Mouse (Mus musculus): Measurements from ENCODE around the gene Prpf8.
"Not testable (repeated sequence)": the region's sequence is repeated elsewhere in the genome, so short reads cannot be mapped to it uniquely, and the experiment has no call there.

DNA sequence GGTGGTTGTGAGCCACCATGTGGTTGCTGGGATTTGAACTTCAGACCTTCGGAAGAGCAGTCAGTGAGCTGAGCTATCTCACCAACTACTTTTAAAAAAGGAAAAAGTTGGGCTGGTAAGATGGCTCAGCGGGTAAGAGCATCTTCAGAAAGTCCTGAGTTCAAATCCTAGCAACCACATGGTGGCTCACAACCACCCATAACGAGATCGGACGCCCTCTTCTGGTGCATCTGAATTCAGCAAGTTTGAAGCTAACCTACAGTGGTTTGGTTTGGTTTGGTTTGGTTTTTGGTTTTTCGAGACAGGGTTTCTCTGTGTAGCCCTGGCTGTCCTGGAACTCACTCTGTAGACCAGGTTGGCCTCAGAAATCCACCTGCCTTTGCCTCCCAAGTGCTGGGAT is 69.4 kb downstream of the Prpf8 start:
- TF ChIP-seq EP300 (optimal IDR thresholded peaks at IDR 0.05): not testable (repeated sequence)
- peak; percentile 29 for TF ChIP-seq CTCF (IDR thresholded peaks at IDR 0.05; ENCODE audit: low read depth)
